Mouse (Mus musculus) forebrain, postnatal 0 days (tissue): Measurements from ENCODE around the gene Smarcal1. TPM values are rescaled to one million over a fixed set of nuclear protein-coding genes. Genes with fewer than 3 reads are reported as not detected.

Experiments used
- ATAC-seq: fragments of 200-750 bp; cut with Nextera tagmentation; 2 replicates; pipeline ENCODE4 v1.8.0; 2017; ENCODE audit warnings: mild to moderate bottlenecking, moderate library complexity
- DNase-seq: peaks from one replicate; pipeline ENCODE4 v3.0.0-alpha.2; 2015
- H3K27ac ChIP-seq: fragments of 300-500 bp; sonication (generic); 2 replicates; pipeline ENCODE4 v1.5.1; 2014; ENCODE audit warnings: low read depth, mild to moderate bottlenecking, antibody characterized with exemption, low read length, moderate library complexity, mixed read lengths
- H3K27me3 ChIP-seq: fragments of 300-500 bp; sonication (generic); 2 replicates; pipeline ENCODE4 v1.6.1; 2014; ENCODE audit warnings: mild to moderate bottlenecking, low read length, mixed read lengths; ENCODE audit not compliant: insufficient read depth
- H3K36me3 ChIP-seq: fragments of 300-500 bp; sonication (generic); 2 replicates; pipeline ENCODE4 v1.6.1; 2014; ENCODE audit warnings: mild to moderate bottlenecking, moderate library complexity; ENCODE audit not compliant: insufficient read depth
- H3K4me1 ChIP-seq: fragments of 300-500 bp; sonication (generic); 2 replicates; pipeline ENCODE4 v1.6.1; 2014; ENCODE audit warnings: antibody characterized with exemption; ENCODE audit not compliant: insufficient read depth
- H3K4me2 ChIP-seq: fragments of 300-500 bp; sonication (generic); 2 replicates; pipeline ENCODE4 v1.6.1; 2014; ENCODE audit warnings: low read depth, mild to moderate bottlenecking, moderate library complexity
- H3K4me3 ChIP-seq: fragments of 300-500 bp; sonication (generic); 2 replicates; pipeline ENCODE4 v1.5.1; 2014; ENCODE audit warnings: low read depth, low read length, mixed read lengths
- H3K9ac ChIP-seq: fragments of 300-500 bp; sonication (generic); 2 replicates; pipeline ENCODE4 v1.6.1; 2014; ENCODE audit warnings: mild to moderate bottlenecking
- H3K9me3 ChIP-seq: fragments of 300-500 bp; sonication (generic); 2 replicates; pipeline ENCODE4 v1.6.1; 2016; ENCODE audit warnings: low read length
- CTCF ChIP-seq: sonication (generic); IDR thresholded peaks from 2 replicates; pipeline ENCODE4 v1.5.1; 2016; ENCODE audit warnings: antibody characterized with exemption, control low read depth, low read depth
- WGBS: fragments of 180-500 bp; shearing (Covaris S2); extraction: QIAGEN DNeasy Blood & Tissue Kit; methylation state at CpG from one replicate; pipeline ENCODE4 v1.1.7; 2014; 5-methylcytosine and 5-hydroxymethylcytosine counted together
- polyA plus RNA-seq: library from polyadenylated mRNA; unstranded; fragments of >200 nt; fragmentation: Nextera tagmentation; extraction: Ambion mirVana; gene quantifications from 2 replicates; pipeline ENCODE4 v1.2.1, GENCODE M21; 2015
- total RNA-seq: library from RNA; depleted of rRNA; stranded (reverse); fragments of >200 nt; gene quantifications from 2 replicates; pipeline ENCODE4 v1.2.3, GENCODE M21; 2014; rRNA removed

The Smarcal1 gene
- total and polyA plus RNA-seq, 2 experiments from 2014 or later: 19.0 to 43.7 TPM

DNA sequence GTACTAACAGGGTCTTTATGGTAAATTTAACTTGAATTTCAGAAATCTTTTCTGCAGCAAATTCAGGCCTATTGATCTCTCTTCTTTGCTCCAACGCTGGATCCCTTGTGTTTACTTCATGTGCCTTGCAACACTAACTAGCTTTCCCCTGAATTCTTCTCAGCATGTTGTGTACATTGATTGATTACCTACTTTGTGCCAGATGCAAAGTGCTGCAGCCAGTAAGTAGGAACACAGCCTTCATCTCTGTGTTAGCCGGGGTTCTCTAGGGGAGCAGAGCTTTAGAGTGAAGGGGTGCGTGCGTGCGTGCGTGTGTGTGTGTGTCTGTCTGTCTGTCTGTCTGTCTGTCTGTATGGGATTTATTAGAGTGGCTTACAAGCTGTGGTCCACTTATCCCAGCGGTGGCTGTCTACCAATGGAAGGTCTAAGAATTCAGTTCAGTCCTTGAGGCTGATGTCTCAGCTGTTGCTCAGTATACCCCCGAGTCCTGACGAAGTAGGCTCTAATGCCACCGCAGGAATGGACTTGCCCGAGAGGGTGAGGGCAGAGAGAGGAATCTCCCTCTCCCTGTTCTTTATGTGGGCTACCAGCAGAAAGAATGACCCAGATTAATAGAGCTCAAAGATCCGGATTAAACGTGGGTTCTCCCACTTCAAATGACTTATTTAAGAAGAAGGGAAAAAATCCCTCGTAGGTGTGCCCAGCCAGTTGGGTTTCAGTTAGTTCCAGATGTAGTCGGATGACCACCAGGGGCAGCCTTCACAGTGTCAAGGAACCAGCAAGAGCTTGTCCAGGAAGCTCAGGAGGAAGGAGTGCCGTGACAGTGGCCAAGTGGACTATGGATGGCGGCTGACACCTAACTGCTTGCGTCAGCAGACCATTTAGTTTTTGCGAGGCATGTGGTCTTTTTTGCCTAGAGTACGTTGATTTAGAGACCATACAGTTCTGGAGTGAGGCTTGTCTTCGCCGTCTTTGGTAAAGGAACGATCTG, 27.1 kb downstream of the Smarcal1 start:
- Histone ChIP-seq H3K9me3 (no peaks in the 10 kb centered on the region), H3K4me3 (no peak overlapping the region), H3K36me3 (peaks cover 72% of the 10 kb centered on the region), H3K9ac (no peak overlapping the region), H3K27me3 (no peaks in the 10 kb centered on the region), H3K4me2 (no peak overlapping the region), H3K27ac (no peak overlapping the region), H3K4me1 (no peaks in the 10 kb centered on the region)
- DNase-seq: no peak
- no peak for TF ChIP-seq CTCF
- 89% methylated on average over 23 of the region's 23 CpGs for WGBS
- no peak for ATAC-seq

DNA sequence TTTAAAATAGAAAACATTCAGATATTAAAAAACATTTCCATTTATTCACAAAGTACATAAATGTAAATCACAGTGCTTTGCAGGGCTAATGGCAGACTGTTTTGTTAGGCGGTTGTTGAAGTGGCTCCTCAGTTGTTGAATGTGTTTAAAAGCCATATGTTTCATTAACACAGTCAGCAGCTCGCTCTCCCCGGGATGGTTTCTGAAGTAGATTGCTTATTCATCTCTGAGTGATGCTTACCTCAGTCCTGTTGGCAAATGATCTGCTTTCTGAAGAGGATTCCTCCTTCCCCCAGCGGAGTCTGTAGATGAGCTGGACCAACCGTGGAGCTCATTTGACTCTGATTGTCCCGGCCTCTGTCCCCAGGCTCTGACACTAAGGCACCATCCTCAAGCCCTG, 29.1 kb downstream of the Smarcal1 start:
- Histone ChIP-seq H3K9ac (no peak overlapping the region), H3K27ac (no peak overlapping the region), H3K27me3 (no peaks in the 10 kb centered on the region), H3K9me3 (no peaks in the 10 kb centered on the region), H3K4me3 (no peak overlapping the region), H3K4me2 (no peak overlapping the region), H3K36me3 (peaks cover 82% of the 10 kb centered on the region), H3K4me1 (no peaks in the 10 kb centered on the region)
- WGBS: 79% methylated on average over 6 of the region's 6 CpGs
- TF ChIP-seq CTCF: no peak
- ATAC-seq (peak; percentile 20; the same call in 1 of the 2 replicates), DNase-seq (no peak)

DNA sequence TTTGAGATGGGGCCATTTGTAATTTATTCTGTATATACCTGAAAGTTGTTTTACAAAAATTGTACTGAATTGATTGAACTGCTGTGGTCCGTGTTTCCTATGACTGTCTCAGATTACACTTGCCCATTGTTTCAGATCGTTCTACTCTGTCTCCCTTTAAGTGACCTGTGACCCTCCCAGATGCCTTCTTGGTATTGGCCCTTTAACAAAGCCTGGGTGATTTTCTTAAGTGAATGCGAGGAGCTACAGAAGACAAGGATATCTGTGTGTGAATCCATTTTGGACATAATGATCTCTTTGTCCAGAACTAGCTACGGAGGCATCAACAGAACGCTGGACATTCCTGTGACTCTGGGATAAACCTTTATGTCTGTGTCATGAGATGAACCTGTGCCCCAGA, 52.2 kb downstream of the Smarcal1 start:
- 41% methylated on average over 5 of the region's 5 CpGs for WGBS
- Histone ChIP-seq H3K9ac (no peak overlapping the region), H3K4me3 (no peak overlapping the region), H3K4me1 (no peaks in the 10 kb centered on the region), H3K9me3 (no peaks in the 10 kb centered on the region), H3K36me3 (peaks cover 38% of the 10 kb centered on the region), H3K27ac (no peak overlapping the region), H3K27me3 (no peaks in the 10 kb centered on the region), H3K4me2 (no peak overlapping the region)
- no peak for TF ChIP-seq CTCF
- no peak for DNase-seq
- no peak for ATAC-seq

DNA sequence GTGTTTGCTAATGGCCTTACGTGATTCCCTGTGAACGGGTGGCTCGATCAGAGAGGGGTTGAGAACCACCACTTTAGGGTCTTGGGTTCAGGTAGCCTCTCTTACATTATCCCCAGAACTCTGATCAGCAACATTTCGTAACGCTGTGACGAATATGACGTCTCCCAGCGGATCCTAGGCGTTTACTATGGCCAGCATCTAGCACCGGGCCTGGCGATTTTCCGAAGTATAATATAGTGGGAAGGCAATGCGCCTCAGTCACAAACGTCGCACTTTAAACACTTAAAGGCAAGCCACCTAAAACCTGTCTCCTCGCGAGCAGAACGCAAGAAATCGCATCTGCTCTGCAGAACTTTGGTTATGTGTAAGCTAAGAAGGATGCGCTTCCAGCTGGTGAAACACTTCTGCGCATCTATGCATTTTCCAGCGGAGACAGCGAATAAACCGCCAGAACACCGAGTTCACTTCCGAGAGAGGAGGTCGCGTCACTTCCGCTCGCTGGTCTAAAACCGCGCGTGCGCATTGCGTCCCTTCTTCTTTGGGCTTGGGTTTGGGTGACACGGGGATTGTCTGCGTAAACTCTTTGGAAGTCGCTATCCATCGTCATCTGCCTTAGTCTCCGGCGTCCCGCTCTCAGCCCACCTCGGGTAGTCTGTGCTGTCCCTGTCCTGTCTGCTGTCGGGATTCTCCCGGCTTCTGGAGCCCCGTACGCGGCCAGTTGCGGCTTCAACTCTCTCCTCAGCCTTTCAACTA, 57.8 kb downstream of the Smarcal1 start:
- Histone ChIP-seq H3K36me3 (no peaks in the 10 kb centered on the region), H3K27ac (no peak overlapping the region), H3K4me1 (peaks cover 3% of the 10 kb centered on the region; the same call in 1 of the 2 replicates), H3K9me3 (no peaks in the 10 kb centered on the region), H3K4me3 (peak overlapping the region; percentile 28), H3K9ac (0 out of 2 replicates have a peak overlapping the region, but pooled peaks have one; percentile 6), H3K27me3 (no peaks in the 10 kb centered on the region), H3K4me2 (peak overlapping the region; percentile 42)
- 45% methylated on average over 49 of the region's 49 CpGs for WGBS
- no peak for TF ChIP-seq CTCF
- ATAC-seq: peak; percentile 90
- DNase-seq: peak; percentile 93

DNA sequence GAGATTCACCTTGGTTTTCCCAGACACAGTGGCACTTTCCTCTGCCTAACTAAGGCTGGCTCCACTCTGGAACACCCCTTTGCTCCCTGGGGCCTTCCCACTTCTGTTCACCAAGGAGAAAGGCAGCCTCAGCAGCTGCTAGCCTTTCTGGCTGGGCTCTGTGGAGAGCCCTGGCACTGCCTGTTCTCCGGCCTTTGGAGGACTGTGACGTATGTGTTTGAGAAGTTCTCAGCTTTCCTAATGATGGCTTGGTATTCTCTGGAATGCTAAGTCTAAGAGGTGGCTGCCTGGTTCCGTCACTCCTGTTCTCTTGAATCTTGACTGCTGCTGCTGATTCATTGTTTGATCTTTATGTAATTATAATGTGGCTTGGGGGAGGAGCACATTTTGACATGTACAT, 90.0 kb downstream of the Smarcal1 start:
- Histone ChIP-seq H3K36me3 (no peaks in the 10 kb centered on the region), H3K27ac (no peak overlapping the region), H3K27me3 (no peaks in the 10 kb centered on the region), H3K9me3 (no peaks in the 10 kb centered on the region), H3K4me2 (no peak overlapping the region), H3K4me3 (no peak overlapping the region), H3K4me1 (no peaks in the 10 kb centered on the region), H3K9ac (no peak overlapping the region)
- peak; percentile 8 for DNase-seq
- no peak for TF ChIP-seq CTCF
- ATAC-seq: peak; percentile 51
- WGBS: 18% methylated on average over 3 of the region's 3 CpGs

Other genes starting within 250 kb of the Smarcal1 start
- 31.2 and 33.2 TPM in 2 replicates for gene March4, start 46.3 kb upstream of the Smarcal1 start, total RNA-seq
- gene March4, start 46.3 kb upstream of the Smarcal1 start, polyA plus RNA-seq: 6.5 and 9.4 TPM in 2 replicates
- gene Ankar, start 117.3 kb downstream of the Smarcal1 start, total RNA-seq: not detected in 2 replicates
- not detected in 2 replicates for gene Ankar, start 117.3 kb downstream of the Smarcal1 start, polyA plus RNA-seq
- 598 and 928 TPM in 2 replicates for gene Rpl37a, start 128.0 kb downstream of the Smarcal1 start, total RNA-seq
- gene Rpl37a, start 128.0 kb downstream of the Smarcal1 start, polyA plus RNA-seq: 1,180 and 1,503 TPM in 2 replicates
- gene Igfbp2, start 241.3 kb downstream of the Smarcal1 start, total RNA-seq: 311 and 330 TPM in 2 replicates
- 341 and 409 TPM in 2 replicates for gene Igfbp2, start 241.3 kb downstream of the Smarcal1 start, polyA plus RNA-seq